Mouse (Mus musculus): ENCODE measurements around the gene Pde5a.

DNA sequence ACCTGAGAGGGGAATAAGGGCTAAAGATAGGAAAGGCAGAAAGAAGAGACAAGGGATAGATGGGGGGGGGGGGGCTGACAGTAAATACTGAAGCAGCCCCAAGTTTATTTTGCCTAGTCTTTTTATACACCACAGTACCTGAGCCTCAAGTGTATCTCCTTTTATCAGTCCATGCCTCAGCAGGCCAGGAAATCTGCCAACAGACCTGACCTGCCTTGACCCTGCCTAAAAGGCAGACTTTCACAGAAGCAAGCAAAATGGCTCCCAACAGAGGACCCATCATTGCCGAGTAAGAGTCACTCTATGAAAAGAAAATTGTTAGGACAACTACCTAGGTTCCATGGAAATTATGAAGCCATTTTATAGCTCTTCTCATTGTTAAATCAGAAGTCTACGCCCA is 179.1 kb downstream of the Pde5a start:
- TF ChIP-seq CTCF (IDR thresholded peaks at IDR 0.05) (no peak), EP300 (IDR thresholded peaks at IDR 0.05; ENCODE audit: insufficient read depth, low read depth, low read length) (no peak)

All from heart, adult 2 months (tissue).